Mouse (Mus musculus) forebrain, postnatal 0 days (tissue): ENCODE results near the gene Dgcr8. TPM values are rescaled to one million over a fixed set of nuclear protein-coding genes. Genes with fewer than 3 reads are reported as not detected.

Source experiments
- ATAC-seq: fragments of 200-750 bp; cut with Nextera tagmentation; 2 replicates; pipeline ENCODE4 v1.8.0; 2017; ENCODE audit warnings: mild to moderate bottlenecking, moderate library complexity
- DNase-seq: peaks from one replicate; pipeline ENCODE4 v3.0.0-alpha.2; 2015
- H3K27ac ChIP-seq: fragments of 300-500 bp; sonication (generic); 2 replicates; pipeline ENCODE4 v1.5.1; 2014; ENCODE audit warnings: low read depth, mild to moderate bottlenecking, antibody characterized with exemption, low read length, moderate library complexity, mixed read lengths
- H3K27me3 ChIP-seq: fragments of 300-500 bp; sonication (generic); 2 replicates; pipeline ENCODE4 v1.6.1; 2014; ENCODE audit warnings: mild to moderate bottlenecking, low read length, mixed read lengths; ENCODE audit not compliant: insufficient read depth
- H3K36me3 ChIP-seq: fragments of 300-500 bp; sonication (generic); 2 replicates; pipeline ENCODE4 v1.6.1; 2014; ENCODE audit warnings: mild to moderate bottlenecking, moderate library complexity; ENCODE audit not compliant: insufficient read depth
- H3K4me1 ChIP-seq: fragments of 300-500 bp; sonication (generic); 2 replicates; pipeline ENCODE4 v1.6.1; 2014; ENCODE audit warnings: antibody characterized with exemption; ENCODE audit not compliant: insufficient read depth
- H3K4me2 ChIP-seq: fragments of 300-500 bp; sonication (generic); 2 replicates; pipeline ENCODE4 v1.6.1; 2014; ENCODE audit warnings: low read depth, mild to moderate bottlenecking, moderate library complexity
- H3K4me3 ChIP-seq: fragments of 300-500 bp; sonication (generic); 2 replicates; pipeline ENCODE4 v1.5.1; 2014; ENCODE audit warnings: low read depth, low read length, mixed read lengths
- H3K9ac ChIP-seq: fragments of 300-500 bp; sonication (generic); 2 replicates; pipeline ENCODE4 v1.6.1; 2014; ENCODE audit warnings: mild to moderate bottlenecking
- H3K9me3 ChIP-seq: fragments of 300-500 bp; sonication (generic); 2 replicates; pipeline ENCODE4 v1.6.1; 2016; ENCODE audit warnings: low read length
- CTCF ChIP-seq: sonication (generic); IDR thresholded peaks from 2 replicates; pipeline ENCODE4 v1.5.1; 2016; ENCODE audit warnings: antibody characterized with exemption, control low read depth, low read depth
- WGBS: fragments of 180-500 bp; shearing (Covaris S2); extraction: QIAGEN DNeasy Blood & Tissue Kit; methylation state at CpG from one replicate; pipeline ENCODE4 v1.1.7; 2014; 5-methylcytosine and 5-hydroxymethylcytosine counted together
- microRNA counts: library from miRNA; unstranded; fragments of <30 nt; microRNA quantifications from one replicate; lab custom pipeline; 2015
- microRNA-seq, 2 experiments: library from miRNA; unstranded; fragments of <30 nt; microRNA quantifications; one replicate each; pipeline ENCODE4; 2016
- polyA plus RNA-seq: library from polyadenylated mRNA; unstranded; fragments of >200 nt; fragmentation: Nextera tagmentation; extraction: Ambion mirVana; gene quantifications from 2 replicates; pipeline ENCODE4 v1.2.1, GENCODE M21; 2015
- total RNA-seq: library from RNA; depleted of rRNA; stranded (reverse); fragments of >200 nt; gene quantifications from 2 replicates; pipeline ENCODE4 v1.2.3, GENCODE M21; 2014; rRNA removed

The Dgcr8 gene
- total and polyA plus RNA-seq, 2 experiments from 2014 or later: 24.5 to 47.6 TPM

DNA sequence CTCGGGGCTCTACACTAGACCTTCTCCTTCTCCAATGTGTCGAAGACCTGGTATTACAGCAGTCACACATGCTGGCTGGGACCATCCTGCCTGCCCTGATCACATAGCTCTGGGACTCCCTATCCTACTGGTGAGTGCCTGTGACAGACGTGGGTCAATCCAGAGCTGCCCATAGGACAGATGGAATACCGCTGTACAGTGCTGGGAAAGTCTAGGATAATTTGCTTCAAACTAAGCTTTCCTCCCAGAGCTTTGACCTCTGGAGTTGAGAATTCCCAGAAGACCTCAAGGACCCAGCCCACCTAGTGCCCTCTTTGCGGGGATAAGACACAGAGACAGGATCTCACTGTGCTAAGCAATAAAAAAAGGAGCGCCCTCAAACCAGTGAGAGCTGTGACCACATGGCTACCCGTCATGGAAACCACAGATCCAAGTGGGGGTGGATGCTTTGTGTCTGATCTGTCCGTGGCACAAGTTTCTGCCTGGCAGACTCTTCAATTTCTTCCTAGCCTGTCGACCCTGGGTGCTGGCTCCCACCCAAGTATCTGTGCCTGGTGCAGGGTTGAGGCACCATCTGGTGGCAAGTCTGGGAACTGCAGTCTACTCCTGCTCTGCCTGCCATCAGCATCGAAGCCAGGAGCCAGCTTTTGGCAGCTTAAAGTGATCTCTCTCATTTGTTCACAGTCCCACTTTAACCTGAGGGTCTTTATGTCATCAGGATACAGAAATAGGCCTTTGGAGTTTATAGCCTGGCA, 77.5 kb downstream of the Dgcr8 start:
- DNase-seq: peak; percentile 96
- 47% methylated on average over 10 of the region's 10 CpGs for WGBS
- H3K4me1 ChIP-seq: peaks cover 19% of the 10 kb centered on the region
- peak; percentile 99 for TF ChIP-seq CTCF
- no peak overlapping the region for H3K27ac ChIP-seq
- H3K9ac ChIP-seq: peak overlapping the region; percentile 14; the same call in 1 of the 2 replicates
- H3K9me3 ChIP-seq: no peaks in the 10 kb centered on the region
- no peak overlapping the region for H3K4me3 ChIP-seq
- peak; percentile 2; the same call in 1 of the 2 replicates for ATAC-seq
- no peak overlapping the region for H3K4me2 ChIP-seq
- H3K27me3 ChIP-seq: no peaks in the 10 kb centered on the region
- H3K36me3 ChIP-seq: no peaks in the 10 kb centered on the region

DNA sequence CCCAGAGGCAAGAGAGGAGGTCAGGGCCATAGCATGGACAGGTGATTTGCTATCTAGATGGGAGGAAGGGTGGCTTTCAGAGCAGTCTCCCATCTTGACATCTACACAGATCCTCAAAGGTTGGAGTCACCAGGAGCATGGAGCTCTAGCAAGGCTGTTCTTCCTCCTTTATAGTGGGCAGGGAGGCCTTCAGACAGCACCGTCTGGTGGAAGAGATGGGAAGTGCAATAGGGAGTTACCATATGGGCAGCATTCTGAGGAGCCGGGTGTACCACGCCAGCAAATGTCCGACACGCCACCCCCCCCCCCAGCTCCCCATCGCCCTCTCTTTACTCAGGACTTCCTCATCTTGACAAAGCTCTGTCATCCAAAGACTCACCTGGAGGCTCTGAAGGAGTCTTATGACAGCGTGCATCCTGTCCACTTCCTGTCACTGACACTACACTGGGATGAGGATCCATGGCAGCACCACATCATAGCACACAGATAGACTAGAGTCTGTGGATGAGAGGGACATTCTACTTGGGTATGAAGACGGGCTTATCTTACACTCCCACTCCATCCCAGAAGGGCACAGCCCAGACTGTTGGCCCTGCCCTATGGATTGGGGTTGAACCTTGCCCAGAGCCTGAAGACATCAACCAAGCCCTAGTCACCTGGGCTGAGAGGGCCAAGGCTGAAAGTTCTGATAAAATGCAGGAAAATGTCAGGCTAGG, 78.2 kb downstream of the Dgcr8 start:
- Histone ChIP-seq H3K36me3 (no peaks in the 10 kb centered on the region), H3K4me2 (no peak overlapping the region), H3K27ac (no peak overlapping the region), H3K9me3 (no peaks in the 10 kb centered on the region), H3K27me3 (no peaks in the 10 kb centered on the region), H3K9ac (no peak overlapping the region), H3K4me1 (peaks cover 19% of the 10 kb centered on the region), H3K4me3 (no peak overlapping the region)
- no peak for ATAC-seq
- DNase-seq: peak; percentile 72
- peak; percentile 91 for TF ChIP-seq CTCF
- 29% methylated on average over 8 of the region's 8 CpGs for WGBS

MicroRNA genes within 50 kb of the gene (microRNA counts, 519-probe panel; counts per million panel counts)
- microRNA mmu-miR-1306 (lab: Ali Mortazavi, UCI) (not detected), microRNA mmu-miR-185 (lab: Ali Mortazavi, UCI) (3,113 counts per million, percentile 27 among the panel's probes with 10 or more counts)

Small RNAs within 50 kb of the gene (microRNA-seq; reads per million reads assigned to microRNA genes)
- gene Gm24572: 0 to 0.12 reads per million in 2 experiments
- 147 to 197 reads per million in 2 experiments for gene Mir1306
- 484 to 544 reads per million in 2 experiments for gene Mir185

Other genes with a start within 250 kb of the Dgcr8 start
- gene Dgcr6, start 236.4 kb downstream of the Dgcr8 start, total RNA-seq: 64.2 and 66.9 TPM in 2 replicates
- 171 and 177 TPM in 2 replicates for gene Dgcr6, start 236.4 kb downstream of the Dgcr8 start, polyA plus RNA-seq
- 4.4 and 8.4 TPM in 2 replicates for gene Prodh, start 199.0 kb downstream of the Dgcr8 start, total RNA-seq
- 4.0 and 4.9 TPM in 2 replicates for gene Prodh, start 199.0 kb downstream of the Dgcr8 start, polyA plus RNA-seq
- 28.0 and 36.7 TPM in 2 replicates for gene Rtn4r, start 161.6 kb downstream of the Dgcr8 start, total RNA-seq
- gene Rtn4r, start 161.6 kb downstream of the Dgcr8 start, polyA plus RNA-seq: 30.0 and 33.5 TPM in 2 replicates
- not detected in 2 replicates for gene Ccdc188, start 71.4 kb downstream of the Dgcr8 start, total RNA-seq
- 0.11 TPM in 1 of 2 replicates, not detected in the other for gene Ccdc188, start 71.4 kb downstream of the Dgcr8 start, polyA plus RNA-seq
- gene Zdhhc8, start 54.1 kb downstream of the Dgcr8 start, total RNA-seq: 27.5 and 35.5 TPM in 2 replicates
- gene Zdhhc8, start 54.1 kb downstream of the Dgcr8 start, polyA plus RNA-seq: 16.4 and 17.9 TPM in 2 replicates
- 74.9 and 82.4 TPM in 2 replicates for gene Trmt2a, start 40.6 kb downstream of the Dgcr8 start, total RNA-seq
- 66.7 and 67.2 TPM in 2 replicates for gene Trmt2a, start 40.6 kb downstream of the Dgcr8 start, polyA plus RNA-seq
- 171 and 209 TPM in 2 replicates for gene Ranbp1, start 40.5 kb downstream of the Dgcr8 start, total RNA-seq
- 428 and 477 TPM in 2 replicates for gene Ranbp1, start 40.5 kb downstream of the Dgcr8 start, polyA plus RNA-seq
- gene Gm49776, start 30.9 kb downstream of the Dgcr8 start, total RNA-seq: not detected in 2 replicates
- gene Gm49776, start 30.9 kb downstream of the Dgcr8 start, polyA plus RNA-seq: 1.3 and 3.1 TPM in 2 replicates
- 25.5 and 43.0 TPM in 2 replicates for gene Tango2, start 58.9 kb upstream of the Dgcr8 start, total RNA-seq
- gene Tango2, start 58.9 kb upstream of the Dgcr8 start, polyA plus RNA-seq: 69.9 and 75.9 TPM in 2 replicates
- 103 and 120 TPM in 2 replicates for gene Arvcf, start 58.9 kb upstream of the Dgcr8 start, total RNA-seq
- gene Arvcf, start 58.9 kb upstream of the Dgcr8 start, polyA plus RNA-seq: 31.2 and 42.8 TPM in 2 replicates
- 9.7 and 11.5 TPM in 2 replicates for gene Txnrd2, start 137.1 kb upstream of the Dgcr8 start, total RNA-seq
- 28.0 and 34.4 TPM in 2 replicates for gene Txnrd2, start 137.1 kb upstream of the Dgcr8 start, polyA plus RNA-seq
- gene Comt, start 137.6 kb upstream of the Dgcr8 start, total RNA-seq: 65.6 and 68.4 TPM in 2 replicates
- gene Comt, start 137.6 kb upstream of the Dgcr8 start, polyA plus RNA-seq: 79.9 and 105 TPM in 2 replicates
- gene Gnb1l, start 209.5 kb upstream of the Dgcr8 start, total RNA-seq: 12.3 and 13.0 TPM in 2 replicates
- 16.9 and 20.7 TPM in 2 replicates for gene Gnb1l, start 209.5 kb upstream of the Dgcr8 start, polyA plus RNA-seq
- 3.8 and 7.7 TPM in 2 replicates for gene Rtl10, start 209.7 kb upstream of the Dgcr8 start, total RNA-seq
- gene Rtl10, start 209.7 kb upstream of the Dgcr8 start, polyA plus RNA-seq: 2.5 and 2.9 TPM in 2 replicates